Mouse (Mus musculus) frontal cortex, adult (tissue): ENCODE measurements around the gene Tyw1.
"Not testable (repeated sequence)": the region's sequence is repeated elsewhere in the genome, so short reads cannot be mapped to it uniquely, and the experiment has no call there.

Source experiments
- ATAC-seq: cut with Nextera tagmentation; 2 replicates; pipeline ENCODE4 v1.9.2; 2017; ENCODE audit warnings: mild to moderate bottlenecking, moderate library complexity, mixed read lengths; ENCODE audit not compliant: low TSS enrichment

Tyw1 gene

GRCm38 (mm10) chr5:130255017-130255720 lies at the start of gene Tyw1, which contains the start of gene Sbds:
Tyw1 (plus strand) TSS chr5:130255619.
Sbds (minus strand) TSS chr5:130255530.
- peak; percentile 85 for ATAC-seq

GRCm38 (mm10) chr5:130207299-130207698 lies 48.1 kb upstream of the Tyw1 start:
- ATAC-seq, result no peak

- no peak for ATAC-seq
These were observed 42.5 kb upstream of the Tyw1 start for GRCm38 (mm10) chr5:130212956-130213355.

GRCm38 (mm10) chr5:130216781-130217180 lies 38.6 kb upstream of the Tyw1 start, which contains the start of gene Tmem248:
Tmem248 (plus strand) TSS chr5:130217081.
- ATAC-seq, result no peak

- no peak for ATAC-seq
These were observed 38.0 kb upstream of the Tyw1 start for GRCm38 (mm10) chr5:130217406-130217805.

DNA sequence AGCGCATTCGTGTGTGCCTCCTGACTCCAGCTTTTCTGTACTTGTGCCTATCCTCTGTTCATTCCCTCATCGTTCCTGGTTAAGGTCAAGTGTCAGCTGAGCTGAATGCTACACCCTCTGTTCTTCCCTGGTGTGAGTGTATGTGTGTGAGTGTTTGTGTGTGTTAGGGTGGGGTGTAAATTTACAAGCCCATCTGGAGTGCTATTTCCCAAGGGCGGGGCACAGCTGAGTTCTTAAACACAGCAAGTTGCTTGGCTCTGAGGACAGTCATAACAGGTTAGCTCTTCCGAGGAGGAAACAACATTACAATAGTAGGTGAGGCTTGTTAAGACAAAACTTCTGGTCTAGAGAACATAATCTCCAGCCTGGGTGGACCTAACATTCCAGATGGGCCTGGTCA lies 37.1 kb upstream of the Tyw1 start:
- no peak for ATAC-seq

- no peak for ATAC-seq
These were observed 34.1 kb upstream of the Tyw1 start for GRCm38 (mm10) chr5:130221316-130221715.

DNA sequence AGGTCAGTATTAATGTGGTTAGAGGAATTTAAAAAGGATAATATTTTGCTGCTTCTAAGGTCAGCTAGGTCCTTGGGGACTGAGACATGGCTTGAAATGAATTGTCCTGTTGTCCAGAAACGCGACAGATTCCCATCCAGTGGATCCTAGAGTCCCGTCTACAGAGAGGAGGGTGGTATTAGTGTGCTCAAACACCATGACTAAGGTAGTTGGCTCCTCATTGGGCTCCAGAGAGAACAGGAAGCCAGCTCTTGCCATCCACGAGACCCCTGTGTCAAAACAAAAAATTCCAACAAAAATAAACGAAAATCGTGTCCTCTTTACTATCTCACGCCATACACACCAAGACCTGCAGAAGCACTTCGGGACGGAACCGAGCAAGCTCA lies 33.7 kb upstream of the Tyw1 start:
- ATAC-seq, result peak; percentile 45

GRCm38 (mm10) chr5:130222146-130223004 lies 33.0 kb upstream of the Tyw1 start:
- peak; percentile 66 for ATAC-seq

GRCm38 (mm10) chr5:130226790-130227189 lies 28.6 kb upstream of the Tyw1 start:
- no peak for ATAC-seq

DNA sequence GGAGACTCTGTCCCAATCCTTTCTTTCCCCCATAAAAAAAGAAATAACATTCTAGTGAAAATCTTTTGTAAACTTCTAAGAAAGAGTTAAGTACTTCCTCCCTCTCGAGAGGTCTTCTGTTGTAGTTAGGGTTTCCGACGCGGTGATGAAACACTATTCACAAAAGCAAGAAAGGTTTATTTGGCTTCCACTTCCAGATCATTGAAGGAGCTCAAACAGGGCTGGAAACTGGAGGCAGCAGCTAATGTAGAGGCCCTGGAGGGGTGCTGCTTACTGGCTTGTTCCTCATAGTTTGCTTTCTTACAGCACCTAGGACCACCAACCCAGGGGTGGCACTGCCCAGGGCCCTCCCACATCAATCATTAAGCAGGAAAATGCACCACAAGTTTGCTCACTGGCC lies 27.3 kb upstream of the Tyw1 start:
- ATAC-seq, result no peak

GRCm38 (mm10) chr5:130236302-130236701 lies 19.1 kb upstream of the Tyw1 start:
- no peak for ATAC-seq

- no peak for ATAC-seq
These were observed 16.2 kb upstream of the Tyw1 start for GRCm38 (mm10) chr5:130239236-130239635.

DNA sequence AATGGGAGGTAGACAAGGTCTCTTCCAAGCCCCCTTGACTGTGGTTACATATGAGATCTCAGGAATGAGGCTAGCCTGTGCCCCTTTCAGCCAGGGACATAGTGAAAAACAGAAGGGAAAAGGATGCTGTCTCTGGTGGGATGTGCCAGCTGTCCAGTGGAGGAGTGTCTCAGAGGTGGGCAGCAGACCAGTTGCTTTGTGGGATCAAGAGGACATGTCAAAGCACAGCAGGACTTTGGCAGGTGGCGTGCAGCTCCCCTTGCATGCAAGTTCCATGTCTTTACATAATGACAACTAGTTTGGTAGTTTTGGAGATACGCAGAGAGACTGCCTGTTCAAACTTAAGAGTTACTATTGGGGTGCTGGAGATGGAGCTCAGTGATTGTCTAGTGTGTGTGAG lies 15.6 kb upstream of the Tyw1 start:
- no peak for ATAC-seq

- ATAC-seq, result no peak
These were observed 14.0 kb upstream of the Tyw1 start for GRCm38 (mm10) chr5:130241426-130241825.

DNA sequence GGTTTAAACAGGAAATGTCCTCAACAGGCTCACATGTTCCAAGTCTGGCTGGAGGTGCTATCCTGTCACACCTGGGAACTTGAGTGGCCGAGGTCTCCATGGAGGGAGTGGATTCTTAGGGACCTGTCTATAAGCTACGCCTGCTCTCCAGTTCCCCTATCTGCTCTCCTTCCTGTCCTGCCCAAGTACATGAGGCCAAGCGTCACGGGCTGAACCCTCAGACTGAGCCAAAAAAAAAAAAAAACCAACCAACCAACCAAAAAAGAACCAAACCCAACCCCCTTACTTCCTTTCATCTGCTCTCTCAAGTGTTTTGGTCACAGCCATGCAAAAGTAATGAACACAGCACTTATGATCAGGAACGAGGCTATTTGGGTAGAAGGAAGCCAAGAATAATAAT lies 7.6 kb upstream of the Tyw1 start:
- no peak for ATAC-seq

DNA sequence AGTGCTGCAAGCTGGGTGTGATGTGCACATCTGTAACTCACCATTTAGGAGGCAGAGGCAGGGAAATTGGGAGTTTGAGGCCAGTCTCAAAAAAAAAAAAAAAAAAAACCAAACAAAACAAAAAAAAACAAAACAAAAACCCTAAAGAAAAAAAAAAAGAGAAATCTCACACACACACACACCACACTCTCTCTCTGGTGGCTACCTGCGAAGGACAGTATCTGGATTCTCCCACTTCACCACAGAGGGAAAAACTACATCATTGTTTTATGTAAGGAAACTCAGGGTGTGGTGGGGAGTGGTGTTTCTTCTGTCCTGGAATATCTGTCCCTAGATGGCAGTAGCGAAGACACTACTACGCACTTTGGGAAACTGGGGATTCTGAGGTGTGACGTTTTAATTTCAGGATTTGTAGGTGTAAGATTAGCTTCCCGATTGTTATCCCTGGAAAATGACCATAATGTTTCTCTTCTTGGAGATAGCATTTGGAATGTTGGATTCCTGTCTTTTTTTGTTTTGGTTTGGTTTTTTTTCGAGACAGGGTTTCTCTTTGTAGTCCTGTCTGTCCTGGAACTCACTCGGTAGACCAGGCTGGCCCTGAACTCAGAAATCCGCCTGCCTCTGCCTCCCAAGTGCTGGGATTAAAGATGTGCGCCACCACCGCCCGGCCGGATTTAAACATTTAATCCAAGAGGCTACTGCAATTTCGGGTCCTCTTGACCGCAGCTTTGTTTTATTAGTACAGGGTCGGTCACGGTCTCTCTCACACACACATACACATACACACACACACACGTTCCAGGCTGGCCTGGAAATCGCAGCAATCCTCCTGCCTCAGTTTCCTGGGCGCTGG lies 1.0 kb upstream of the Tyw1 start:
- peak; percentile 53 for ATAC-seq

- ATAC-seq, result not testable (repeated sequence)
These were observed 543 bp downstream of the Tyw1 start for GRCm38 (mm10) chr5:130255799-130256525.

DNA sequence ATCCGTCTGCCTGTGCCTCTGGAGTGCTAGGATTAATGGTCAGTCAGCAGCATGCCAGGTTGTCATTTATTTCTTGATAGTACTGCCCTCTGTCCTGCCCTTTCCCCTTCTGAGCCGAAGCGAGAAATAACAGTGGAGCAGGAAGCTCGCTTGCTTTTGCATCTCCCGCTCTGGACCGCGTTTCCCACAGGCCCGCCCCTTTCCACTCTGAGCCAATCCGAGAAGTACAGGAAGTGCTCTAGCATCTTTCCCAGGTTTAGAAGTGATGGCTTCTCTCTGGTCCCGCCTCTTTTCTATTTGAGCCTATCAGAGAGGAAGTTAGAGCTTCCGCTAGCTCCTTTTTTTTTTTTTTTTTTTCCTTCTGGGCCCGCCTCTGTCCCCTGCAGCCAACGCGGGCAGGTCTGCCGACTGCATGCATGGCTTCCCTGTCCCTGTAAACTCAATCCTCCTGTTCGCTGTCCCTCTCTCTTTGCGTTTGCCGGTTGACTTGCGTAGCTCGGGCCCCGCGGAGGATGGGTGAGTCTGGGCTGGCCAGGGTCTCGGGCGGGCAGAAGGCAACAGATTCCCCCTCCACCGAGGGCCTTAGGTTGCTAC lies 1.4 kb downstream of the Tyw1 start:
- peak; percentile 93 for ATAC-seq

DNA sequence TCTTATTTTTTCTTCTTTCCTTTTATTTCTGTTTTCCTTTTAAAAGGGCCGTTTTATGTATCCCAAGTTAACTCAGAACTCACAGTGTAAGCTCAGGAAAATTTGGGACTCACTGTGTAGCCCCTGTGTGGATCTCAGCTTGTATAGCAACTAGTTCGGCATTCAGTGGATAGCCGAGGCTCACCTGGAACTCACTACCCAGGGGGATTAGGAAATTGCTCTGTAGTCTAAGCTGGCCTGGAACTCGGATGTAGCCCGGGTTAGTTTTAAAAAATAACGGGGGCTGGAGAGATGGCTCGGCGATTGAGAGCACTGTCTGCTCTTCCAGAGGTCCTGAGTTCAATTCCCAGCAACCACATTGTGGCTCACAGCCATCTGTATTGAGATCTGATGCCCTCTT lies 1.9 kb downstream of the Tyw1 start:
- no peak for ATAC-seq

DNA sequence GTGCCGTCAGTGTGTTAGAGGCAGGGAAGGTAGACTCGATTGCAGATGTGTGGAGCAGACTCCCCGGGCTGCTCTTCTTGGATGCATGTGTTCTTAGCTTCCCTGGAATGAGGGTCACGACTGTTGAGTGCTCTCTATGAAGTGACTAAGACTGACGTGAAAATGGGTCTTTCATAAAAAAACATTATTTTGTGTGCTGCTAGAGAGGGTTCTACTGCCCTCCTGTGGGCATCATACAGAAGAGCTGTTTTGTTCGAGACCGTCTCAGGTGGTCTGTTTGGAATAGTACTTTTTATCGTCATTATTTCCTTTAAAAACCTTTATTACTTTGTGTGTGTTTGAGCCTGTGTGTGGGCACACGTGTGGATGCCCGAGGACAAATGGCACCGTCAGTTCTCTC lies 8.0 kb downstream of the Tyw1 start:
- no peak for ATAC-seq
